In genomic region chr16:54770871-54771270, GRCm38 (mm10) we compare ENCODE assay signal across 21 mouse cellular contexts.
DNase-seq lines count a peak whose midpoint lies in the region; ATAC-seq and TF ChIP-seq lines count a peak whose summit lies in the region.
"Had no signal": no experiment of that assay in that cellular context is flagged by ENCODE, and none has a peak within 500 bp of the region (broad histone marks: within the 10 kb centered on the region; RNA-seq: fewer than 3 reads in every experiment).

No protein-coding gene starts in this region.

- no peak for TF ChIP-seq CTCF in lung, embryonic 14.5 days (IDR thresholded peaks at IDR 0.05; ENCODE audit: low read depth)
- TF ChIP-seq CTCF in brain, embryonic 14.5 days (IDR thresholded peaks at IDR 0.05; ENCODE audit: borderline replicate concordance, extremely low read depth, insufficient read depth, insufficient read length): no peak
- TF ChIP-seq CTCF in lung, postnatal 0 days (IDR thresholded peaks at IDR 0.05): no peak

- H3K27ac ChIP-seq in lung, embryonic 14.5 days (ENCODE audit: low read depth): no peak overlapping the region
- H3K27ac ChIP-seq in lung, postnatal 0 days (ENCODE audit: low read length): no peak overlapping the region
- no peak overlapping the region for H3K27ac ChIP-seq in midbrain, embryonic 10.5 days (replicated peaks)
- H3K27ac ChIP-seq: embryonic facial prominence, embryonic 15.5 days; forebrain, embryonic 12.5 days; heart, adult 2 months; heart, embryonic 15.5 days; hindbrain, embryonic 14.5 days had no signal

- TF ChIP-seq EP300 in lung, postnatal 0 days (IDR thresholded peaks at IDR 0.05): no peak

- DNase-seq in lung, embryonic 14.5 days: peak; percentile 90
- no peak for DNase-seq in lung, adult 18-20 months
- DNase-seq in brain, embryonic 14.5 days (ENCODE audit: low read depth): peak; percentile 17
- DNase-seq in lung, postnatal 0 days (ENCODE audit: low spot score): peak; percentile 52
- peak; percentile 26 for DNase-seq in lung, postnatal 36 days
- DNase-seq in right cerebral cortex, postnatal 14 days: no peak
- no peak for DNase-seq in midbrain, embryonic 10.5 days (ENCODE audit: low spot score)
- DNase-seq: adrenal gland, adult 2 months; adrenal gland, postnatal 25 days; cerebellum, adult 11 months; cerebellum, adult 9-10 months; cerebellum, postnatal 25 days; forebrain, postnatal 0 days; gastrocnemius, postnatal 14 days; heart, adult 2 months; heart, postnatal 14 days had no signal

- no peaks in the 10 kb centered on the region for H3K36me3 ChIP-seq in lung, embryonic 14.5 days (ENCODE audit: insufficient read depth)
- H3K36me3 ChIP-seq in lung, postnatal 0 days (ENCODE audit: insufficient read depth, low read length): no peaks in the 10 kb centered on the region
- no peaks in the 10 kb centered on the region for H3K36me3 ChIP-seq in midbrain, embryonic 10.5 days
- H3K36me3 ChIP-seq: embryonic facial prominence, embryonic 15.5 days; forebrain, embryonic 12.5 days; heart, embryonic 15.5 days had no signal

- no peak overlapping the region for H3K4me2 ChIP-seq in lung, embryonic 14.5 days
- no peak overlapping the region for H3K4me2 ChIP-seq in lung, postnatal 0 days (replicated peaks; ENCODE audit: low read depth, low read length)
- H3K4me2 ChIP-seq: embryonic facial prominence, embryonic 15.5 days; forebrain, embryonic 12.5 days; heart, embryonic 11.5 days; heart, embryonic 15.5 days; hindbrain, embryonic 14.5 days had no signal

- no peaks in the 10 kb centered on the region for H3K4me1 ChIP-seq in lung, embryonic 14.5 days (ENCODE audit: insufficient read depth)
- no peaks in the 10 kb centered on the region for H3K4me1 ChIP-seq in lung, postnatal 0 days (ENCODE audit: insufficient read depth, low read depth, low read length)
- no peaks in the 10 kb centered on the region for H3K4me1 ChIP-seq in midbrain, embryonic 10.5 days
- H3K4me1 ChIP-seq: embryonic facial prominence, embryonic 15.5 days; forebrain, embryonic 12.5 days; heart, embryonic 15.5 days had no signal

- ATAC-seq in lung, embryonic 14.5 days (ENCODE audit: insufficient read depth): peak; percentile 85
- ATAC-seq in lung, postnatal 0 days: 0 out of 2 replicates have a peak, but pooled peaks have one; percentile 40
- ATAC-seq: forebrain, postnatal 0 days had no signal

- no peaks in the 10 kb centered on the region for H3K9me3 ChIP-seq in lung, embryonic 14.5 days (ENCODE audit: low read depth, low read length)
- no peaks in the 10 kb centered on the region for H3K9me3 ChIP-seq in lung, postnatal 0 days (ENCODE audit: low read length)
- no peaks in the 10 kb centered on the region for H3K9me3 ChIP-seq in midbrain, embryonic 10.5 days (replicated peaks)
- H3K9me3 ChIP-seq: embryonic facial prominence, embryonic 15.5 days; forebrain, embryonic 12.5 days; heart, embryonic 15.5 days had no signal

- no peaks in the 10 kb centered on the region for H3K27me3 ChIP-seq in lung, embryonic 14.5 days (ENCODE audit: insufficient read depth, low read length)
- no peaks in the 10 kb centered on the region for H3K27me3 ChIP-seq in lung, postnatal 0 days (replicated peaks; ENCODE audit: insufficient read depth, low read length)
- H3K27me3 ChIP-seq in midbrain, embryonic 10.5 days (ENCODE audit: low read depth, poor library complexity, severe bottlenecking): no peaks in the 10 kb centered on the region
- H3K27me3 ChIP-seq: embryonic facial prominence, embryonic 15.5 days; forebrain, embryonic 12.5 days; heart, embryonic 15.5 days had no signal

- no peak overlapping the region for H3K9ac ChIP-seq in lung, embryonic 14.5 days
- no peak overlapping the region for H3K9ac ChIP-seq in lung, postnatal 0 days (replicated peaks; ENCODE audit: low read depth)
- H3K9ac ChIP-seq: embryonic facial prominence, embryonic 15.5 days; forebrain, embryonic 12.5 days; forebrain, postnatal 0 days; heart, embryonic 15.5 days; hindbrain, embryonic 14.5 days had no signal

- no peak for TF ChIP-seq POLR2A in brain, embryonic 14.5 days (IDR thresholded peaks at IDR 0.05; ENCODE audit: borderline replicate concordance, extremely low read depth, insufficient read depth, insufficient read length, poor library complexity, severe bottlenecking)

- 35% methylated on average over 4 of the region's 4 CpGs for WGBS in lung, embryonic 14.5 days
- 52% methylated on average over 4 of the region's 4 CpGs for WGBS in lung, postnatal 0 days
- WGBS in midbrain, embryonic 10.5 days: 91% methylated on average over 4 of the region's 4 CpGs

- H3K4me3 ChIP-seq in lung, embryonic 14.5 days (ENCODE audit: low read depth, low read length): no peak overlapping the region
- H3K4me3 ChIP-seq in lung, postnatal 0 days (ENCODE audit: low read depth, low read length): no peak overlapping the region
- no peak overlapping the region for H3K4me3 ChIP-seq in midbrain, embryonic 10.5 days
- H3K4me3 ChIP-seq: embryonic facial prominence, embryonic 15.5 days; forebrain, embryonic 12.5 days; heart, adult 2 months; heart, embryonic 15.5 days had no signal

Comparison
In these comparisons a context has a peak if more than half of its experiments do, and no peak if none do; other contexts are left out.
1. DNase-seq: peak in lung, embryonic 14.5 days (single experiment), brain, embryonic 14.5 days (single experiment), lung, postnatal 0 days (single experiment) and lung, postnatal 36 days (single experiment); none in lung, adult 18-20 months (0 of 2), right cerebral cortex, postnatal 14 days (single experiment) and midbrain, embryonic 10.5 days (single experiment).